Mouse (Mus musculus): ENCODE measurements around the gene Pcsk6. TPM values are rescaled to one million over a fixed set of nuclear protein-coding genes. Genes with fewer than 3 reads are reported as not detected.
"Not testable (repeated sequence)": the region's sequence is repeated elsewhere in the genome, so short reads cannot be mapped to it uniquely, and the experiment has no call there.

The Pcsk6 gene
- total RNA-seq, 1 experiment from 2014 or later = not detected

DNA sequence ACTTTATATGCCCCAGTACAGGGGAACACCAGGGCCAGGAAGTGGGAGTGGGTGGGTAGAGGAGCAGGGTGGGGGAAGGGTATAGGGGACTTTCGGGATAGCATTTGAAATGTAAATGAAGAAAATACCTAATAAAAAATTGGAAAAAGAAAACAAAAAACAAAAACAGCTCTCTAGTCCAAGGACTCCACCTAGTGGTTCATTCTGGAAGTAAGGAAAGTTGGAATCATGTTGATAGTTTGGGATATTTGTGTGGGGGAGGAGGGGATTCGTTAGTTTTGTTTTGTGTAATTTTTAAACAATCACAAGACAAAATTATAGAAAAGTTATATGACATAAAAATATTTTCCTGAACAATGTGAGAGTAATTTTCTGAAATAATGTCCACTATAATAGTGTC lies 193.8 kb downstream of the Pcsk6 start:
- not testable (repeated sequence) for ATAC-seq (replicated peaks in 1 of 2; ENCODE audit: insufficient read depth in 1 of 2, low FRiP score in 2 of 2, low TSS enrichment in 1 of 2, low read depth in 1 of 2, poor library complexity in 2 of 2, severe bottlenecking in 2 of 2)

DNA sequence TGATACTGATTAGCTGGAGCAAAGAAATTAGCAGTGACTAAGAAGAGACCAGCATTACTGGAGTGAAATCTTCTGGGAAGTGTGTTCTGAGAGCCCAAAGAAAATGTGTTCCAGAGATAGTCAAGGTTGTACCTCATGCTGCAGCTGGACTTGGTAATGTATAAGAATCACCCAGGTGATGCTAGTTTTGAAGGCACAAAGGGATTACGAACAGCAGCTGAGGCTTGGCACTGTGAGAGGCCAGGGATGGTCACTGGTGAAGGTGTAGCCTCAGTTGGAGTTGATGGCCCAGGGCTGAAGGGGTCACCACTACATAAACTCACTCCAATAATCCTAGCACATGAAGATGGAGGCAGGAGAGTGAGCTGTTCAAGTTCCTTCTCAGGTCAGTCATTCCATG lies 197.2 kb downstream of the Pcsk6 start, which contains the start of gene Snrpa1:
TSS of gene Snrpa1 (plus strand) at position 301 of the 400 bp plus-strand sequence.
- no peak for ATAC-seq (replicated peaks in 1 of 2; ENCODE audit: insufficient read depth in 1 of 2, low FRiP score in 2 of 2, low TSS enrichment in 1 of 2, low read depth in 1 of 2, poor library complexity in 2 of 2, severe bottlenecking in 2 of 2)

- peak; percentile 96 to 97 for ATAC-seq (replicated peaks in 1 of 2; ENCODE audit: insufficient read depth in 1 of 2, low FRiP score in 2 of 2, low TSS enrichment in 1 of 2, low read depth in 1 of 2, poor library complexity in 2 of 2, severe bottlenecking in 2 of 2)
Observed at GRCm38 (mm10) chr7:66060066-66060956, 198.8 kb downstream of the Pcsk6 start.

DNA sequence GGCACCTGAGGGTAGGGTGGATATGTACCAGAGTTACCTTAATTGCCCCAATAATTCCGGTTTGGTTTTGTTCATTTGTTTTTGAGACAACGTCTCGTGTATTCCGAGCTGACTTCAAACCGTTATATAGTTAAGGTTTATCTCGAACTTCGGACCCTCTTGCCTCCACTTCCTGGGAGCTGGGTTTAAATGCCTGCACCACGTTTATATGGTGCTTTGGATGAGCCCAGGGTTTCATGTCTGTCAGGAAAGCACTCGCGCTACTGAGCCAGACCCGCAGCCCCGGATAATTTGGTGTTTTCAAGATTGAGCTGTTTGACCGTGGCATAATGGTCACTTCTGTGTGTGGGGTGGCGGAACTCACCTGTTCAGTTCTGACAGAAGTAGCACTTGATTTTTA lies 199.5 kb downstream of the Pcsk6 start:
- no peak for ATAC-seq (replicated peaks in 1 of 2; ENCODE audit: insufficient read depth in 1 of 2, low FRiP score in 2 of 2, low TSS enrichment in 1 of 2, low read depth in 1 of 2, poor library complexity in 2 of 2, severe bottlenecking in 2 of 2)

GRCm38 (mm10) chr7:66076411-66076810 lies 214.9 kb downstream of the Pcsk6 start:
- no peak for ATAC-seq (replicated peaks in 1 of 2; ENCODE audit: insufficient read depth in 1 of 2, low FRiP score in 2 of 2, low TSS enrichment in 1 of 2, low read depth in 1 of 2, poor library complexity in 2 of 2, severe bottlenecking in 2 of 2)

- peak; percentile 98 to 99 for ATAC-seq (replicated peaks in 1 of 2; ENCODE audit: insufficient read depth in 1 of 2, low FRiP score in 2 of 2, low TSS enrichment in 1 of 2, low read depth in 1 of 2, poor library complexity in 2 of 2, severe bottlenecking in 2 of 2)
Observed at GRCm38 (mm10) chr7:66079364-66080230, 218.1 kb downstream of the Pcsk6 start, which contains the start of gene Selenos. Gene Selenos, plus strand, starts transcription at chr7:66079649.

GRCm38 (mm10) chr7:66080231-66080613 lies 218.7 kb downstream of the Pcsk6 start:
- ATAC-seq (replicated peaks in 1 of 2; ENCODE audit: insufficient read depth in 1 of 2, low FRiP score in 2 of 2, low TSS enrichment in 1 of 2, low read depth in 1 of 2, poor library complexity in 2 of 2, severe bottlenecking in 2 of 2) = no peak

DNA sequence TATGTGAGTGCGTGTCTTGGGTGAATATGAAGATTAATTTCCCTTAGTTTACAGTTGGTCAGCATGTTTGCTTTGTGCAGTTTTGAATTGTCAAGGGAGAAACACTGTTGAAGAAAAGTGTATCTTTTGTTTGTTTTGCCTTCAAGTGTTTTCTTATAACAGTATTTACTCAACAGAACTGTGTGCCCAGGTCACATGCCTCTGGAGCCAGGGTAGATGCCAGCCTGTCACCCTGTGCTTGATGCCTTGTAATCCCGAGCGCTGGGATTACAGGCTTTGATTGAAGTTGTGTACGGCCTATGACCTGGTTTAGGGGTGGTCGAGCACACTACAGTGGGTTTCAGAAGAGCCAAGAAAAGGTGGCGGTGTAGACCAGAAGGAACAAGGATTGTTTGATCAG lies 222.2 kb downstream of the Pcsk6 start:
- no peak for ATAC-seq (replicated peaks in 1 of 2; ENCODE audit: insufficient read depth in 1 of 2, low FRiP score in 2 of 2, low TSS enrichment in 1 of 2, low read depth in 1 of 2, poor library complexity in 2 of 2, severe bottlenecking in 2 of 2)

GRCm38 (mm10) chr7:66084546-66084945 lies 223.0 kb downstream of the Pcsk6 start:
- no peak for ATAC-seq (replicated peaks in 1 of 2; ENCODE audit: insufficient read depth in 1 of 2, low FRiP score in 2 of 2, low TSS enrichment in 1 of 2, low read depth in 1 of 2, poor library complexity in 2 of 2, severe bottlenecking in 2 of 2)

- no peak for ATAC-seq (replicated peaks in 1 of 2; ENCODE audit: insufficient read depth in 1 of 2, low FRiP score in 2 of 2, low TSS enrichment in 1 of 2, low read depth in 1 of 2, poor library complexity in 2 of 2, severe bottlenecking in 2 of 2)
Observed at GRCm38 (mm10) chr7:66087652-66088051, 226.1 kb downstream of the Pcsk6 start.

DNA sequence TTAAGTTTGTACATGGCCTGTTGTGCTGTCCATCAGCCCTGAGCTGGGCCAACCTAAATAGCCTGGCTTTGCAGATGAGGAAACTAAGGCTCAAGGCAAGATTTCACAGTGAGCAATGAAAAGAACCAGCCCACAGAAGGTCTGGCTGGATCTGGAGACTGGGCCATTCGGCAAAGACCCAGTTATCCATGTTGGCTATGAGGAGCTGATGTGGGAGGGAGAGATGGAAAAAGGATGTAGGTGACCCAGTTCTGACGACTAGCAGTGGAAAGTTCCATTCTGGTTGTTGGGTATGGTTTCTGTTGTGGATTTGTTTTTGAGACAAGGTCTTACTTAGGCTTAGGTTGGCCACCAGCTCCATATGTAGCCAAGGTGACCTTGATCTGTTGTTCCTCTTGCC lies 226.5 kb downstream of the Pcsk6 start:
- ATAC-seq (replicated peaks in 1 of 2; ENCODE audit: insufficient read depth in 1 of 2, low FRiP score in 2 of 2, low TSS enrichment in 1 of 2, low read depth in 1 of 2, poor library complexity in 2 of 2, severe bottlenecking in 2 of 2) = no peak

DNA sequence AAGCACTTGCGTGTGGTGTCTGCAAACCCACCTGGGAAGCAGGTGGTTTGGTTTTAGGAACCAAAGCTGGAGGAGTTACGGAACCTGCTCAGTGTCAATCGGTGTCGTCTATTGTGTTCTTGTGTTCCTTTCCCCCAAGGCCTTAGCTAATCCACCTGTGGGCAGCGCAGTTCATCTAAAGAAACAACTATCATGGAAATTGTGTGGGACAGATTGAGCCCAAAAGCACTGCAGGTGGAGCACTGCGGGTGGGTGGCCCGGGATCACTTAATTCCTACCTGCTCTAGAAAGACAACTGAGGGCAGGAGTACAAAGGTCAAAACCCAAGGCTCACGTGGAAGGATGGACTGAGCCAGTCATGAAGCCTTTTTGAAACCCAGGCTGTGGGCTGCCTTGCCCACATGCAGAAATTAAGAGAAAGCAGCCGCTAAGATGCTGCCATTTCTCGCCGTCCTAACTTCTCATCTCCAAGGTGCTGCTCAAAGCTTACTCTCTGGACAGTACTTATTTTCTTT lies 229.2 kb downstream of the Pcsk6 start:
- no peak for ATAC-seq (replicated peaks in 1 of 2; ENCODE audit: insufficient read depth in 1 of 2, low FRiP score in 2 of 2, low TSS enrichment in 1 of 2, low read depth in 1 of 2, poor library complexity in 2 of 2, severe bottlenecking in 2 of 2)

- no peak for ATAC-seq (replicated peaks in 1 of 2; ENCODE audit: insufficient read depth in 1 of 2, low FRiP score in 2 of 2, low TSS enrichment in 1 of 2, low read depth in 1 of 2, poor library complexity in 2 of 2, severe bottlenecking in 2 of 2)
Observed at GRCm38 (mm10) chr7:66091553-66091952, 230.0 kb downstream of the Pcsk6 start.

DNA sequence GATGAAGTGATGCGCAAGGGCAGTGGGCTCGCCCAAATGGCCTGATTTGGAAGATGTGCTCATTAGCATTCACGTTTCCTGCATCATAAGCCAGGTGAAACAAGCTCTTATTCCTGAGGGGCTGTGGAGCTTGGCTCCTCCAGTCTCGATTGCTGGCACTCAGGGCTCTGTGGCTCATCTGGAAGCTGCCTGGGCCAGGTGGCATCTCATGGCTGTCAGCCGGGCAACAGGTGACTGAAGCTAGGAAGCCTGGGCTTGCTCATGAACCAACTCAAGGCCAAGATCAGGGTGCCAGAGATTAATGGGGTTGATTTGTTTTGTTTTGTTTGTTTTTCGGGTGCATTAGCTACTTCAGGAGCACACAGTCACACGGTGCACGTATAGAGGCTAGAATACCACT lies 231.1 kb downstream of the Pcsk6 start:
- no peak for ATAC-seq (replicated peaks in 1 of 2; ENCODE audit: insufficient read depth in 1 of 2, low FRiP score in 2 of 2, low TSS enrichment in 1 of 2, low read depth in 1 of 2, poor library complexity in 2 of 2, severe bottlenecking in 2 of 2)

GRCm38 (mm10) chr7:66094141-66094540 lies 232.6 kb downstream of the Pcsk6 start:
- ATAC-seq (replicated peaks in 1 of 2; ENCODE audit: insufficient read depth in 1 of 2, low FRiP score in 2 of 2, low TSS enrichment in 1 of 2, low read depth in 1 of 2, poor library complexity in 2 of 2, severe bottlenecking in 2 of 2) = no peak

DNA sequence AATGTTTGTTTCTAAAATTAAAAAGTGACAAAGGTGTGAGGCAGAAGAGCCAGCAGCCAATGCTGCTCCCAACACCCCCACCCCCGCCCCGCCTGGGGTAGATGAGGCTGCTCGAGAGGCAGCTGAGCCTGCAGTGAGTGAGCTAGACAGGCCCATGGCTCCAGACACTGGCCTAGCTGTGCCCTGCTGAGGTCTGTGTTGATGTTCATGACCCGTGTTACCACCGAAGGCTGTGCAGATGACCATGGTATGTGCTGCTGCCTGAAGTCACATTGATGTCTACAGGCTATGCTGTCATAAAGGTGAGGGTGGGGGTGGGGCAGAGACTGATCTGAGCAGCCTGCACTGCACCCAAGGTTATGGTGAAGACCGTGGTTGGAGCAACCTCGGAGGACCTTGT lies 237.3 kb downstream of the Pcsk6 start:
- ATAC-seq (replicated peaks in 1 of 2; ENCODE audit: insufficient read depth in 1 of 2, low FRiP score in 2 of 2, low TSS enrichment in 1 of 2, low read depth in 1 of 2, poor library complexity in 2 of 2, severe bottlenecking in 2 of 2) = no peak

Data from hematopoietic stem cell, adult 5-6 weeks (primary cell).